Mouse (Mus musculus) layer of hippocampus, adult 11-12 months (tissue): ENCODE data around the gene Afg1l.

Source experiments
- DNase-seq: peaks from one replicate; pipeline ENCODE4 v3.0.0; 2022; ENCODE audit warnings: low spot score

Afg1l gene

DNA sequence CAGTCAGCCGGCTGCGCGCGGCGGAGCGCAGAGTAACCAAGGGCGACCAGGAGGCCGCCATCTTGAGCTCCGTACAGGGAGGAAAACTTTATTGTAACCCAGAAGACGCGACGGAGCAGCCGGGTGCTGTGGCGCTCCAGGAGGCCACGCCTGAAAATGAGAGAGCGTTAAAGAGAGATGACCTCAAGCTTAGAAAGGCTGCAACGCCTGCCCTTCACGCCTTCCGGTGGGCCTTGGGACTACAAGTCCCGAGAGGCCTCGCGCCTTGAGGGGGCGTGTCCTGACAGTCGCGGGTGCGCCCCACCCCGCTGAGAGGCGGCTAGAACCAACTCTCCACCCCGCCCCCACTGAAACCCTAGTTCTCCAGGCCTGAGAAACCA, at the start of gene Afg1l:
Gene Afg1l, minus strand, starts transcription at position 225 of the 380 bp plus-strand sequence.
- DNase-seq = peak; percentile 96

DNA sequence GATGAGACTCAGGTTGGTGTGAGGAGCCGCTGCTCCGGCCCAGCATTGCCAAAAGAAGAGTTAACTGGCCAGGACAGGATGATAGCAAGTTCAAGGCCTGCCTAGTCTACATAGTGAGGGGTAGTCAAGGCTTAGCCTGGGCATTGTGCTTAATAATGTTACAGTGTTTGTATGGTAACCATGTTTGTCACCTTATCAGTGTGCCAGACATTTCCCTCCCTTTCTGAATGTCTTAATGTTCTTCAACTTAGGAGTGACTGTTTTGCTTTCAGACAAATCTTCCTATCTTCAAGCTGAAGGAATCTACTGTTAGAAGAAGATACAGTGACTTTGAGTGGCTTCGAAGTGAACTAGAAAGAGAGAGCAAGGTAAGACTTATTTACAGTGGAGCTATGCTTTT, 47.3 kb upstream of the Afg1l start:
- no peak for DNase-seq

DNA sequence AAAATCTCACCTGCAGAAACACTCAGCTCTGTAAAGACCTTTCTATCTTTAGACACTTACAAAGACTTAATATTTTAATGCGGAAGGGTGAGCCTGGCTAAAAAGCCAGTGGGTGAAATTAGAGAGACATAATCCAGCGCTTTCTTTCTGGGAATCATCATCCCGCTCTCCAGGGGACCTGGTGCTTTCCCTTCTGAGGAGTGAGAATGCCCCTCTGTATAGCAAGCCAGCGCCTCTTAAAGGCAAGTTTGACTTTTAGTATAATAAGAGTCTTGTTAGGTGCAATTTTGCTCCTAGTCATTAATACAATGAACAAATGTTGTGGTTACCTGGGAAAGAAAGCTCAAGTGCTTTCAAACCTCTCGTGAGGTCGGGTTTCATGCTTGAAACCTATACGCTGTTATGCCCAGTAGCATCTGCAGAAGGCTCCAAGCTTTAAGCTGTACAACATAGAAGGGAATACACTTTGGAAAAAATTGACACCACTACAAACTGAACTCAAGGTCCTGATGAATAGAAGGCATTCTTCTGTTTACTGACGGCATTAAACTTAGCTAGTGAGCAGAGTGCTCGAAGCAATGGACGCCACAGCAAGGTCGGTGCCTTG, 45.3 kb upstream of the Afg1l start:
- no peak for DNase-seq

DNA sequence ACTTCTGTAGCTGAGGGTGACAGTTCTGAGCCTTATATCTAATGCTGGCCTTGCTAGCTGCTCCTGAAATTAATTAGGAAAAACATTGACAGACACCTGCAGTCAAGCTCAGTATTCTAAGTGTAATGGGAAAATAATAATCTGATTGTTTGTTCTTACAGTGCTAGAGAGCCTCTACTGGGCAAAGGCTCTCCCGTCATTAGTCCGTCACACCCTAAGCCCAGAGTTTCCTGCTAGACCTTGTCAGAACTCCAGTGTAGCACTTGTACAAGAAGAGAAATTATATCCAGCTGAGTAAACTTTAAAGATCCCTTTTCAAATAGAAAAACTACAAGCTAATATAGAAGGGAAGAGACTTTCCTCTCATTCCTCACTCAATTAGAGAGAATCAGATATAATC, 44.5 kb upstream of the Afg1l start:
- DNase-seq = no peak

DNA sequence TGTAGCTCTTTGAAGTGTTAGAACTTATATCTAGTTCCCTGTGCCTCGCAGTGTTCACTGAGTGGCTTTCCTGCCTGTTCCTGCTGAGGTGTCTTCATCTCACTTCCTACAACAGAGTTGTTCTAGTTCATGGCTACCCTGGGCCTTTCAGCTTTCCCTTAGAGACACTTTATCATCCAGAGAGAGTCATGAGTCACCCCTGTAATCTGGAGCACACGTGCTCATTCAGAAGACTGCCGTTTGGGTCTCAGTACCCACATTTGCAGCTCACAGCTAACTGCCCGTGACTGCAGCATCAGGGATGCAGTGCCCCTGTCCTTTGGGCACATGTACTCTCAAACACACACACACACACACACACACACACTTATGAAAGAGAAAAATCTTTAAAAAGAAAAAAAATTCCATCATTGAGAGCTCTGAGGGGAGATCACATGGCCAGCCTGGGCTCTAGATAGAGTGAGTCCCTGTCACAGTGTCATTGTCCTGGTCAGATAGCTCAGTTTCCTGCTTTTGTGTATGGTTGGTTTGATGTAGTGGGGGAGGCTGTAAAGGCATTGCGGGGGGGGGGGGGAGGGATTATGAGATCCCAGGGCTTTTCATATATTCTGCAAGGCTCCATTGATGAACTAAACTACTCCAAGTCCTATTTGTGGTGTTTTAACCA, 43.1 kb upstream of the Afg1l start:
- DNase-seq = no peak

DNA sequence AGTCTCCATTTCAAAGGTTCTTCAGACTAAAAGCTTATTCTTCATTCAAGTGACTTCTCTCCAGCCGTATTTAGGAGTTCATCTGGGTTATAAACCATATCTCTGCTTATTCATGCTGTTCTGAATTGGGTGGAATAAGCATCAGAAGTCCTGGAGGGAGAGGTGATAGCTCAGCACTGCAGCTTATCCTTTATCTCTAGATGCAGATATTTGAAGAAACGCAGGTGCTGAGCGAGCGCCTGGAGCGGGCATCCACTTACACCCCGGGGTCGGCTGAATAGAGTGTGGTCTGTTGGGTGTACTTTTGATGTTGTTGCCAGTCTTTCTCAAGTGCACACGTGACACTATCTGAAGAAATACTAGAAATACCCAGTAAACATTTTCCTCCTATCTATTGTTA, 40.0 kb upstream of the Afg1l start:
- no peak for DNase-seq

DNA sequence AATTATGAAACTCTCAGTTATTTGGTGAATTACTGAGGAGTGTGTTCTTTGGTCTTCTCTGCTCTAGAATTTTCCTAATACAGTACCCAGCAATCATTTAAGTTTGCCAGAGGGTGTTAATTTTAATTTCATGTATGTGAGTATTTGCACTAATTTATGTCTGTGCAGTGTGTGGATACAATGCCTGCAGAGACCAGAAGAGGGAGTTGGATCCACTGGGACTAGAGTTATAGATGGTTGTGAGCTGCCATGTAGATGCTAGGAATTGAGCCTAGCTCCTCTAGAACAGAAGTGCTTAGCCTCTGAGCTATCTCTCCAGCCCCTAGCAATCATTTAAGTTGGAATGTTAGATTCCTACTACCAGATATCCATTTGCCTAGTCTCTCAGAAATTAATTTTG, 35.8 kb upstream of the Afg1l start:
- DNase-seq = no peak

DNA sequence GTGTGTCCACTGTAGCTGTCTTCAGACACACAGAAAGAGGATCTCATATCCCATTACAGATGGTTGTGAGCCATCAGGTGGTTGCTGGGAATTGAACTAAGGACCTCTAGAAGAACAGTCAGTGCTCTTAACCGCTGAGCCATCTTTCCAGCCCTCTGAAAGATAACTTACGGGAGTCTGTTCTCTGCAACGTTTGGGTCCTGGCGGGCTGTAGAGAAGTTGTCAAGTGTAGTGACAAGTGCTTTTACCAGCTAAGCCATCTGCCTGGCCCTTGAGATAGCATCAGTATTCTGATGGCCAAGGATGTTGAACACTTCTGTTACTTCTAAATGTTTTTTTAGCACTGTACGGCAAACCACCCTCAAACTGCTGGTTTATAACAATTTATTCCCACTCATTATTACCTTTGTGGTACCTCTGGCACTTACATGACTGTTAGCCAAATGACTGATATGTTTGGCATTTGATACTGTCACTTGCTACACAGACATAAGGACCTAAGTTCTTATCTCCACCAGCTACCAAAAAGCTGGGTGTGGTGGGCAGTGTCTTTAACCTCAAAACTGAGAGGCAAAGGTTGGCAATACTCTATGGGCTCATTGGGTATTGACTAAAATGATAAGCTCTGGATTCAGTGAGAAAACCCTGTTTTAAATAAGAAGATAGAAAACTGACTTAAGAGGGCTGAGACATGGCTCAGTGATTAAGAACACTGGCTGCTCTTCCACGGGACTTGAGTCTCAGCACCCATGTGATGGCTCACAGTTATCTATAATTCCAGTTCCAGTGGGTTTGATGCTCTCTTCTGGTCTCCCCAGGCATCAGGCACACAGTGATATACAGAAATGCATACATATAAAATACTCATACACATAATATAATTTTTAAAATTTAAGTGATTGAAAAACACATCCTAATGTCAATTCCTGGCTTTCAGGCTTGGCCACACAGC, 33.1 kb upstream of the Afg1l start:
- DNase-seq = no peak

DNA sequence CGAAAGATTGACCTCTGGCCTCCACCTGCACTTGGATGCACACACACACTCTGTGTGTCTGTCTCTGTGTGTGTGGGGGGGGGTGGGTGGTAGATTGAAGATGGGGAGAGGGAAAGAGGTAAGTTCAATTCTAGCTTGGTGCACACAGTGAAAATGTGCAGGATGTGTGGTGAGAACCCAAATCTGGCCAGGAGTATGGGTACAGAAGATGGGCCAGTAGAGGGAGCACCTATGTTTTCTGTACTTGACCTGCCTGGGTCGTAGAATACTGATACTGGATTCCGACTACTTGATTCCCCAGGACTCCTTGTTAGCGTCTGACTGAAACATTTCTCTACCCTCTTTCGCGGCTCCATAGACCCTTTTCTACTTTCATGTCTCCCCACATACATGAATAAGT, 31.8 kb upstream of the Afg1l start:
- DNase-seq = no peak

DNA sequence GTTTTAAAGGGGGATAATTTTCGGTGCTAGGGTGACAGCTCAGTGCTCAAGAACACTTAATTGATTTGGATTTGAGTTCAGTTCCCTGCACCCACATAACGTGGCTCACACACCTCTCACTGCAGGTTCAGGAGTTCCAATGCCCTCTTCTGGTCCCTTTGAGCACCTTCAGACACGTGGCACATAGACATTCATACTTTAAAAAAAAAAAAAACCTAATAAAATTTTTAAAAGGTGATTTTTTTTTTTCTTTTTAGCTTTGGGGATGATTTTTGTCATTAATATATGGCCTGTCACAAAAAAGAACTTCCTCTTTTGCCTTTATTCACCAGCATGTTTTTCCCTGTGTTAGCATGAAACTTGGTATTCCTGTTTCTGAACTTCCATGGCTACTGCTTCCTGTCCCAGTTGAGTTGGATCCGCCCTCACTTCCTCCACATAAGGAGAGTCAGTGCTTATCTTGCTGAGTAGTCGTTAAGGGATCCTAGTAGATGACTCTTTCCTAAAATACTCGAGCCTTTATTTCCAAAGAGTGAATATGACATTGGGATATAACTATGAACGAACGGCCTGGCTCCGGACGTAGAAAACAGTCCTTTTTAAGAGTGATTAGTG, 25.8 kb upstream of the Afg1l start:
- DNase-seq = no peak

DNA sequence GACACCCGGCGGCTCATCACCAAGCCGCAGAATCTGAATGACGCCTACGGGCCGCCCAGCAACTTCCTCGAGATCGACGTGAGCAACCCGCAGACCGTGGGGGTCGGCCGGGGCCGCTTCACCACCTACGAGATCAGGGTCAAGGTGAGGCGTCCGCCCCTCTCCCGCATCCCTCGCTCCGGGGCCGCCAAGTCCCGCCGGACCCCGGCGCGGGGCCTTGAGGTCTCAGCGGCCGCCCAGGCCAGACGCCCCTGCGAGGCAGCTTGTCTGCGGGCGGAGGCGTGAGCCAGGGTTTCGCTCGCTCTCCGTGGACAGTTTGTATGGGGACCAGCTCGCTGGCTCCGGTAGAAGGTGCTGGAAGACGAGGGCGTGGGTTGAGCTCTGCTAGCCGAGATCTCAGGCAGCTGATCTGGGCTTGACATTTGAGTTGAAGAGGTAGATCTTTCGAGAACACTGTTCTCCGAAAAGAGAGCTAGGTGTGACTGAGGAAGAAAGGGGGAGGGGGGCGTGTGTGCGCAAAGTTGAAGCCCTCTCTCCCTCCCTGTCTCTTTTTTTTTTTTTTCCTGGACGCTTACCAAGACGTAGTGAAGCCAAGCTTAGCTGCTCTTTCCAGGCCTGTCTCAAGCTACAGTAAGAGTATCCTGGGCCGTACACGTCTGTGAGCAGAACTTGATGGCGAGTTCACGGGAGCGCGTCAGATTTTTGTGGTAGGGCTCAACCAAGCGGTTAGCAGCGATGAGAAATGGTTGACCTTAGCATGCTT, 24.2 kb upstream of the Afg1l start:
- peak; percentile 62 for DNase-seq

DNA sequence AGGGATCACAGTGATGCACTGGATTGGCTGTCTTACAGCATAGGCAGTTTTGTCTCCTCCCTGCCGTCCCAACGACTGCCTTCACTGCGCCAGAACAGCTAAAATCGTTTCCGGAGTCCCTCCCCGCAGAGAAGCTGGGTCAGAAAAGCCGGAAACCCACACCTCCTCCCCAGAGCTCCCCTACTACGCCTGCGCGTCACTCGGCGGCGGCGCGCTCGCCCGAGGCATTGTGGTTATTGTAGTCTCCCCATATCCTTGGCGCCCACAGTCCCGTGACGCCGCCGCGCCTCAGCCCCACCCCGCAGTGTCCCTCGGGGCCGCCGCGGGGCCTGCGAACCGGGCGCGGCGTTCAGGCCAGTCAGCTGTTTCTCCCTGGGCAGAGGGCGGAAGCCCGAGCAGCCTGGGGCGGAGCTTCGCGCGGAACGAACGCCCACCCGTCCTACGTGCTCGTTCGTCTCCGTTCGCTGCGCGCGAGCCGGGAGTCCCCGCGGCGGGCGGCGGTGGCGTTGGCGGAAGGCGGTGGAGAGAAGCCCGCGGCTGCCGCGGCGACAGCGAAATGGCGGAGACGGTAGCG, 23.5 kb upstream of the Afg1l start, which contains the start of gene Snx3:
Gene Snx3, plus strand, starts transcription at position 256 of the 574 bp plus-strand sequence.
- DNase-seq = peak; percentile 98

DNA sequence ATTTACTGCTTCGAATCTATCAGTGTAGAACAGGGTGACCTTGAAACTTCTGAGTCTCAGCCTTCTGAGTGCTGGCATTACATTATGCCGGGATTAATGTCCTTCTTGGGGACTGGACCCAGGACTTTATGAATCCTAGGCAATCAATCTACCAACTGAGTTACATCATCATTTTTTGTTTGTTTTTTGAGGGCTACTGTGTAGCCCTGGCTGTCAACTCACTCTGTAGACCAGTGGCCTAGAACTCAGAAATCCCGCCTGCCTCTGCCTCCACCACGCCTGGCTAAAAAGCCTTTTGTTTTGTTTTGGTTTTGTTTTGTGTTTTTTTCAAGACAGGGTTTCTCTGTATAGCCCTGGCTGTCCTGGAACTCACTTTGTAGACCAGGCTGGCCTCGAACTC, 22.8 kb upstream of the Afg1l start:
- DNase-seq = no peak

DNA sequence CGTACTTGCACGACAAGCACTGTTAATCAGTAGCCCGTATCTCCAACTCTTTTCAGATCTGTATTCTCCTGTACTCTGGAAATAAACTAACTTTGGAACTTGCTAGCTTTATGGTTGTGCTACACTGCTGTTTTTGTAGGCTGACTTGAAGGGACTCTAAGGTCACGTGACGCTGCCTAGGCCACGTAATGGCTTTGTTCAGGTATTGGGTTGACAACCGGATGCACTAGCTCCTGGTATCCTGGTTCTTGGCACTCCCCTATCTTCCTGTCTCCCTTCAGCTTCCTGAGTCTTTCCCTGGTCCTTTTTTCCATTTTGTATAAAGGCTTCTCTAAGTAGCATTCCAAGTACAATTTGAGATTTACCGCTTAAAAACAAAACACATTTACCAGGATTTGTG, 22.2 kb upstream of the Afg1l start:
- no peak for DNase-seq

DNA sequence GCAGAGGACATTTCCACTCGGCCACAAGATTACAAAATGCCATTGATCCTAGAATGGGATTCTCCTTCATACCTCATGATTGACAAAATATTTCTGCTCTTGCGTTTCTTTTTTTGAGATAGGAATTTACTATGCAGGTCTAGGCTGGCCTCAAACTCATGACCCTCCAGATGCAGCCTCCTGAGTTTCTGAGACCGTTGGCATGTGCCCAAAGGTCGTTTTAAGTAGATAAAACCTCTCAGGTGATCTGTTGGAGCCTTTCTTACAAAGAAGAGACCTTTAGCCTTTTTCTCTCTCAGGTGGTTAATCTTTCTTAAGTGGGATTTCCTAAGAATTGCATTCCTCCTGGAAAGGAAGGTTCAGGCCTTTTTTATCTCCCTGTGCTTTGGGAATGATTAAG, 14.6 kb upstream of the Afg1l start:
- DNase-seq = no peak

DNA sequence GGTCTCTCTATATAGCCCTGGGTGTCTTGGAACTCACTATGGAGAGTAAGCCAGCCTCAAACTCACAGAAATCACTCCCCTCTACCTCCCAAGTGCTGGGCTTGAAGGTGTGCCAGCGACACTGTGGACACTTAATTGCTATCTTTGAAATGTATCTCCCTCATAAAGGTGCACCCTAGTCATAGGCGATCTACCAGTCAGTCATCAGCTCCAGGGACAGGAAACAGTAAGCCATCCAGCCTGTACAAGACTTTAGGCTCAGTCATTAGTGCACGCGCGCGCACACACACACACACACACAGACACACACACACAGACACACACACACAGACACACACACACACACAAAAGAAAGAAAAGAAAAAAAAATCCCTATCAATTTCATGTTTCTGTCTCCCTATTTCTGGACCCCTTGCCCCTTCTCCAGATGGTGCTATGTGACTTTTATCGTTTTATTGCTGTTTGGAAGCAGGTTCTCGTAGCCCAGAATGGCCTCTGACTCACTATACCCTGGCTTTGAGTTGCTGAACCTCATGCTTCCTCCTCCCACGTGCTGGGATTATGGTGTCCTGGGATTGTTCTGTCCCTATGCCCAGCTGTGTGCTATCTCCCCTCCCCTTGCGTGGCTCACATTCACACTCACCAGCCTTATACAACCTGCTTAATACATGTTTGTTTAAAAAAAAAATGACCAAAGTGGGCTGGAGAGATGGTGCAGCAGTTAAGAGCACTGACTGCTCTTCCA, 13.8 kb upstream of the Afg1l start:
- no peak for DNase-seq

DNA sequence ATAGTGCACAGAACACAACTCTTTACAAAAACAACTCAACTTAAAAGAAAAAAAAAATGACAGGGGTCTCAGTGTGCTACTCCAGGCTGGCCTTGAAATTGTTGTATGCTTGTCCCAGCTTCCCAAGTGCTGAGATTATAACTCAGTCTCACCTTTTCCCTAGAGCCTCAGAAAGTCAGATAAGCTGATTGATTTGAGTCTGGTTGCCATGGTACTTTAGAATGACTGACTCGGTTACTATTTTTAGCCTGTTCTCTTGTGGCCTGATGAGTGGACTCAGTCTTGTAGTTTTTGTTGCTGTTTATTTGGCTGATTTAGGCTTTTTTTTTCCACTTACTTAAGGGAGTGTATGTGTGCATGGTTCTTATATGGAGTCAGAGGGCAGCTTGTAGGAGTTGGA, 12.8 kb upstream of the Afg1l start:
- no peak for DNase-seq

DNA sequence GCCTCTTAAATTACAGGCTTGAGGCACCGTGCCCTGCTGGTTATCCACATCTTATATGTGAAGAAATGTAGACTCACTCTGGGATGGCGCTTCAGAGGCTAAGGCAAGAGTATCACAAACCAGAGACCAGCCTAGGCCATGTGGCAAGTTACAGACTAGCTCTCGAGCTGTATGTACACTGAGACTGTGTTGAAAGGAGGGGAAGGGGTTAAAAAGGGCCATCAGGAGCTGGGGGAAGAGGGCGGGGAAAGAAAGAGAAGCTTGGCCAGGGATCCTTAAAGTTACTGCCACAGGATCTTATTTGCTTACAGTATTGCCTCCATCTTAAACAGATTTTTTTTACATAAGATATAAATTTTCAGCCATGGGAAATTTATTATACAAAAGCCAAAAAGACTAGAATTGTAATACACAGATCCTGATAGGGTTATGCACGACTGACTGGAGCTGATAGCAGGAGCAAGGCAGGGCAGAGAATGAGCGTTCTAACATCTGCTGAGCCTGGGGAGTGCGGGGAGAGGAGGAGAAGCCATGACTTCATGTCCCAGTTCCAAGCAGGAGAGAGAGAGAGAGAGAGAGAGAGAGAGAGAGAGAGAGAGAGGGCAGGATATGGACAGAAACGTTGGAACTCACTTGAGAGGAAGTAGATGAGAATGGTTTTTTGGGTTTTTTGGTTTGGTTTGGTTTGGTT, 10.4 kb upstream of the Afg1l start:
- no peak for DNase-seq

DNA sequence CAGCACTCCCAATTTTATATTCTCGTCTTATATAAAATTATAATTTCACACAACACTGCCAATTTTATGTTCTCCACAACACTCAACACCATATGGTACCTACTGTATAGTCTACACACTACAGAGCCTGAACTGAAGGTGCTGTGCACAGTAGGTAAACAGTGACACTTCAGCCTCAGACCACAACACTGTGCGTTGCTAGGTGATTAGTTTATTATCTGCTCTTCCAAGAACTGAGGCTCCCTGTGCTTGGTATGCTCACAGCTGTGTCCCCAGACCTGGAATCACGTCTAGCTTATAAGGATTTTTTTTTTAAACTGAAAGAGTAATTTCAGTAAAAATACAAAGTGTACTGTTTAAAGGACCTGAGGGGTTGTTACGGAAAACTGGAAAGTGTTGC, 2.4 kb upstream of the Afg1l start:
- no peak for DNase-seq
